Mouse (Mus musculus): ENCODE data around the gene Fosl1.

Gene Fosl1

GRCm38 (mm10) chr19:5424782-5425741 is 22.3 kb upstream of the Fosl1 start, which contains the start of the genes Drap1 and AI837181:
Drap1 (minus strand) TSS chr19:5424979.
AI837181 (plus strand) TSS chr19:5425144.
- DNase-seq (ENCODE audit: low spot score in 2 of 2) = peak; percentile 95

- DNase-seq (ENCODE audit: low spot score in 2 of 2) = no peak
These were observed 21.3 kb upstream of the Fosl1 start for GRCm38 (mm10) chr19:5425906-5426565.

- no peak for DNase-seq (ENCODE audit: low spot score in 2 of 2)
These were observed 20.6 kb upstream of the Fosl1 start for GRCm38 (mm10) chr19:5426640-5427290.

- peak in 1 of 2 experiments; percentile 21 for DNase-seq (ENCODE audit: low spot score in 2 of 2)
These were observed 19.3 kb upstream of the Fosl1 start for GRCm38 (mm10) chr19:5428083-5428482.

GRCm38 (mm10) chr19:5429219-5429618 is 18.1 kb upstream of the Fosl1 start:
- no peak for DNase-seq (ENCODE audit: low spot score in 2 of 2)

- no peak for DNase-seq (ENCODE audit: low spot score in 2 of 2)
These were observed 17.5 kb upstream of the Fosl1 start for GRCm38 (mm10) chr19:5429806-5430205.

GRCm38 (mm10) chr19:5430408-5430807 is 16.9 kb upstream of the Fosl1 start:
- no peak for DNase-seq (ENCODE audit: low spot score in 2 of 2)

- DNase-seq (ENCODE audit: low spot score in 2 of 2) = no peak
These were observed 15.4 kb upstream of the Fosl1 start for GRCm38 (mm10) chr19:5431911-5432464.

GRCm38 (mm10) chr19:5432992-5433852 is 14.1 kb upstream of the Fosl1 start:
- no peak for DNase-seq (ENCODE audit: low spot score in 2 of 2)

GRCm38 (mm10) chr19:5433951-5434350 is 13.4 kb upstream of the Fosl1 start:
- no peak for DNase-seq (ENCODE audit: low spot score in 2 of 2)

GRCm38 (mm10) chr19:5444371-5444908 is 2.9 kb upstream of the Fosl1 start:
- no peak for DNase-seq (ENCODE audit: low spot score in 2 of 2)

GRCm38 (mm10) chr19:5444954-5445353 is 2.4 kb upstream of the Fosl1 start:
- DNase-seq (ENCODE audit: low spot score in 2 of 2) = no peak

- no peak for DNase-seq (ENCODE audit: low spot score in 2 of 2)
These were observed 1.6 kb upstream of the Fosl1 start for GRCm38 (mm10) chr19:5445747-5446146.

GRCm38 (mm10) chr19:5448354-5449150 is 1.2 kb downstream of the Fosl1 start:
- DNase-seq (ENCODE audit: low spot score in 2 of 2) = no peak

GRCm38 (mm10) chr19:5449673-5450072 is 2.3 kb downstream of the Fosl1 start:
- no peak for DNase-seq (ENCODE audit: low spot score in 2 of 2)

- no peak for DNase-seq (ENCODE audit: low spot score in 2 of 2)
These were observed 4.4 kb downstream of the Fosl1 start for GRCm38 (mm10) chr19:5451766-5452165.

- DNase-seq (ENCODE audit: low spot score in 2 of 2) = no peak
These were observed 7.7 kb downstream of the Fosl1 start for GRCm38 (mm10) chr19:5455037-5455436.

- no peak for DNase-seq (ENCODE audit: low spot score in 2 of 2)
These were observed 8.2 kb downstream of the Fosl1 start for GRCm38 (mm10) chr19:5455568-5455967.

GRCm38 (mm10) chr19:5456241-5456921 is 9.0 kb downstream of the Fosl1 start:
- no peak for DNase-seq (ENCODE audit: low spot score in 2 of 2)
